Mouse (Mus musculus): ENCODE measurements around the gene Pheta1. TPM values are rescaled to one million over a fixed set of nuclear protein-coding genes. Genes with fewer than 3 reads are reported as not detected.

The Pheta1 gene
- 14.0 and 15.2 TPM in 2 replicates for polyA plus RNA-seq (2015; fragmentation: Nextera tagmentation; extraction: Ambion mirVana)

DNA sequence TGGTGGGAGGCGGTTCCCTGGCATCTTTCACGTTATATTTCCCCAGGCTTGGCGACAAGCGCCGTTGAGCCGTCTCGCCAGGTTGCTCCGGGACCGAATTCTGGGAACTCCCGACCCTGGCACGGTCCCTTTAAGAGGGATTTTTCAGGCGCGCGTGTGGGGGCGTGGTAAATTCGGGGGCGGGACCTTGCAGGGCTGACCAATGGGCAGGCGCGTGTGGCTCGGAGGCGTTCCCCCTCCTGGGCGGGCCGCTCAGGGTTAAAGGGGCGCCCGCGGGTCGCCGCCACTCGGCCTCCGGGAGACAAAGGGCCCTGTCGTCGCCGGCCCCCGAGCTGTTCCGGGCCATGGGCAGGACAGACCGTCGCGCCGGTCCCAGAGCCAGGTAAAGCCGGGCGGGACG, at the start of gene Pheta1:
Gene Pheta1, plus strand, starts transcription at position 242 of the 400 bp plus-strand sequence.
- peak; percentile 90 for DNase-seq (ENCODE audit: low spot score)

- DNase-seq (ENCODE audit: low spot score), result no peak
Observed at GRCm38 (mm10) chr5:121807186-121807585, 41.6 kb upstream of the Pheta1 start.

- no peak for DNase-seq (ENCODE audit: low spot score)
Observed at GRCm38 (mm10) chr5:121808202-121808601, 40.6 kb upstream of the Pheta1 start.

DNA sequence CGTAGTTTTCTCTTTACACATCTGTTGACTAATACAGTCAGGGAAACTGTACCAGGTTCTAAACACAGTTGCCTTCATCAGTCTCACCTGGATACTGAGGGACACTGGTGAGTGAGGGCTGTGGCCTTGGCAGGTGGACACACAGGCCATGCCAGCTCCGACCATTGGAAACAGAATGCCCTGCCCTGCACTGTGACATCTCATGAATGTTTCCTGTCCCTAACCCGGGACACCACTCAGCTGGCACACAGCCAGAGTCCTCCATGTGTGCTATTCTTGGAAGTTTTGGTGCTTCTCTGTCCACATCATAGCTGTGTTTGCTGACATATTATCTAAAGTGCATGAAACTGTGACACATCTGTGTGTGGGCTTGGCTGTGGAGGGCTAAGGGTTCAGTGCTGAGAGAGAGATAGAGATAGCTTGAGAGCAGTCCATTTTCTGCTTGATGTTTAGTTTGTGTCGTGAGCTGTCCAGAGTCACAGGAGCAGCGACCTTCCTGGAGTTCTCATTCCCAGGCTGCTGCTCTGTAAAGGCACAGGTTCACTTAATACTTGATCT, 39.0 kb upstream of the Pheta1 start:
- DNase-seq (ENCODE audit: low spot score), result no peak

DNA sequence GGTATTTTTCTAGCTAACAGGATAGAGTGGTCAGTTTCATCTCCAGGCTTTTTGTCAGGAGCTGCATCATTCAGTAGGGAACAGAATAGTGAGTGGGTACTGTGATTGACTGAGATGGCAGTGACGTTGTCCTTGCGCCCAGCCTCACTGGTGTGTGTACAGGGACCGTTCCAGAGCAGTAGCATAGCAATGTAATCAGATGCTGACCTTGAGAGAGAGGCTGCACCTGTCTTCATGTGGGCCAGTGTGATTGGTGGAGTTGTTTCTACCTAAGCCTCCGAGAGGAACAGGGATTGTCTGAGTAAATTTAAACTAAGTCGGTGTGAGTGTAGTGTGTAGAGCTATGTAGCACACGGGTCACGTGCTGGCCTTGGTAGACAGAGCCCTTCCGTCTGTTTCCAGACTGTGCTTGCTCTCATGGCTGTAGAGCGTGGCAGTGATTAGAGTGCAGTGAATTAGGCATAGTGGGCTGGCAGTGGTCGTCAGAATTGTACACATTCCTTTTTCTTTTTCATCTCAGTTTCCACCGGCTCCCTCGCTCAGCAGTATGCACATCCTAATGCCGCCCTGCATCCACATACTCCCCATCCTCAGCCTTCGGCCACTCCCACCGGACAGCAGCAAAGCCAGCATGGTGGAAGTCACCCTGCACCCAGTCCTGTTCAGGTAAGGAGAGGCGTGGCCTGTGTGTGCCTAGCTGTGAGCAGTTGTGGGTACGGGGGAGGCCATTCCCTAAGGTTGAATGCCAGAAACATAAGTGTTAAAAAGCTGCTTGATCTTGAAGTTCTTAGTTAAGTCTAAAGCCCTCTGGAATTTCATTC, 38.2 kb upstream of the Pheta1 start:
- no peak for DNase-seq (ENCODE audit: low spot score)

GRCm38 (mm10) chr5:121811485-121811931, 37.3 kb upstream of the Pheta1 start:
- DNase-seq (ENCODE audit: low spot score), result peak; percentile 31

GRCm38 (mm10) chr5:121812526-121813243, 36.1 kb upstream of the Pheta1 start:
- no peak for DNase-seq (ENCODE audit: low spot score)

- no peak for DNase-seq (ENCODE audit: low spot score)
Observed at GRCm38 (mm10) chr5:121813744-121814143, 35.0 kb upstream of the Pheta1 start.

DNA sequence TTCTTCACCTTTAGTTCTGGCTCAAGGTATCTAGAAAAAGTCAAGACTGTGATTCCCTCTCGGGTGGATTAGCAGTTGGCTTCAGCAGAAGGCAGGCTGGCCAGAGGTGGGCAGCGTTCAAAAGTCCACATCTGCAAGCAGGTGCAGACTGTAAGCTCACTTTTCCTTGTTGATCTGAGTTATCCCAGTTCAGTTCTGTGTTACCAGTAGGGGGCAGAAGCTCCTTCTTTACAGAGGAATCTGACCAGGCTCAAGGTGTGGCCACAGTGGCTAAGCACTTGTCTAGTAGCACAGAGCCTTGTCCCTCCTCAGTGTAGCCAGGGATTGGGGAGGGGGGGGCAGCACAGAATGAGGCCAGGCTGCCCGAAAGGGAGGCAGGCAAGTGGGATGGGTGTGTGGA, 33.7 kb upstream of the Pheta1 start:
- peak; percentile 27 for DNase-seq (ENCODE audit: low spot score)

DNA sequence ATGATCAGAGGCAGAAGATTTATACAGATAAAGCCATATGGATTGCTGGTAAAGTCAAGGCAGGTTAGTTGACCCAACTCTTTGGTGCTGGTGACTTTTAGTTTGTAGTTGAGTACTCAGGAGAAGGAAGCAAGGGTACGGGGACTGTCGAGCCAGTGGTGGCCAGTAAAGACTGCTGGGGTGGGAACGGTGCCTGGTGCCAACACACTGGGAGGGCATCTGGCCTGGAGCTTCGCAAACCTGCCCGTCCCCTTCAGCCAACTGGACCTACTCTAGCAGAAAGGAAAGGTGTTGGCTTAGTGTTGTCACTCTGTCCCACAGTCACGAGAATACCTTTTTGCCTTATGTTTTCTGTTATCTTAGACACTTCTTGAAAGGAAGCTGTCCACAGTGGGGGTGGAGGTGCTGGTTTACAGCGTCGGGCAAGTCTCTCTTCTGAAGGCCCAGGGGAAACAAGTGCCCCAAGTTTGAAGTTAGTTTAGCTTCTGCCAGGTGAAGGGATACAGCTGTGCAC, 32.9 kb upstream of the Pheta1 start:
- DNase-seq (ENCODE audit: low spot score), result no peak

DNA sequence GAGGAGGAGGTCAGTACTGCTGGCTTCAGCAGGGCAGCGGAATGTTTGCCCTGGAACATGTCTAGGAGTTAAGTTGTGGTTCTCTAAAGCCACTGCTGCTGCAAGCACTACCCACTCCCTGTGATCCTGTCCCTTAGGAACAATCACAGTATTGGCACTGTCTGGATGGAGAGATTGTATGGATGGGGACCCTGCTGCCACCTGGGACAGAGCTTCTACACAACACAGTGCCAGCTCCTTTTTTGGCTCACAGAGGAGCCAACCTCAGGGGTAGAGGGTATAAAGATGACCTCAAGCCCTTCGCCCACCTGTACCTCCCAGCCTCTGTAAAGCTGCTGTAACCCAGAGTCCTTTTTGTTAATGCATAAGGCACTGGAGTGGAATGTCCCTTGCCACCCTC, 32.2 kb upstream of the Pheta1 start:
- DNase-seq (ENCODE audit: low spot score), result no peak

- DNase-seq (ENCODE audit: low spot score), result no peak
Observed at GRCm38 (mm10) chr5:121817551-121817950, 31.2 kb upstream of the Pheta1 start.

DNA sequence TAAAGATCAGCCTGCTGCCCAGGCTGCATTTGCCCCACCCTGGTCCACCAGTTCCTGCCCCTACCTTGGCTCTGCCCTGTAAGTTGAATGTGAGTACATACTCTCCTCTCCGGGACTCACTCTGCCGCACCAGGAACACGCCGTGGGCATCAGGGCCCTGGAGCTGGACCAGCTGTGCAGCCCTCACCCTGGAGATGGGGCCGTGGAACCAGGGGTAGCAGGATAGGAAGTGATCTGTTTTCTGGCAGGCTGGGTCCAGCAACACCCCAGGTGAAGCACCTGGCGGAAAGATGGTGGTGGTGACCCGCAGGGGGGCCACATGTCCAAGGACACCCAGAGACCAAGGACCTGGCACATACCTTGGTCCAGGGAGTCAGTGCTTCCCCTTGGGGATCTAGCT, 30.4 kb upstream of the Pheta1 start:
- no peak for DNase-seq (ENCODE audit: low spot score)

DNA sequence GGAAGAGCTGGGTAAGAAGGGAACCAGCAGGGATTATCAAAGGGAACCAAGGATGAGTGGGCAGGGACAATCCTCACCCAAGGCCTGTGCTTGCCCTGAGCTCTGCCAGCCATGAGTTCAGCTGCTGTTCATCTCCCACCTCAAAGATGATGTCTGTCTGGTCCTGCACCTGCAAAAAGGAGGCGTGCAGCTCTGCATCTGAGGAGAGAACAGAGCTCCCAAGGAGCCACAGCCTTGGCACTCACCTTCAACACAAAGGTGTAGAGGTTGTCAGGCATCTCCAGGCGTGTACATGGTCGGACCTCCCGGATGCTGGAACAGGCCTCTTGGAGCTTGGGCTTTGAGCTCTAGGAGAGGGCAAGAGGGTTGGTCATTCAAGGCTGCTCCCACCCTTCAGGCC, 29.9 kb upstream of the Pheta1 start:
- DNase-seq (ENCODE audit: low spot score), result no peak

GRCm38 (mm10) chr5:121819559-121819958, 29.2 kb upstream of the Pheta1 start:
- no peak for DNase-seq (ENCODE audit: low spot score)

- DNase-seq (ENCODE audit: low spot score), result no peak
Observed at GRCm38 (mm10) chr5:121820161-121820560, 28.6 kb upstream of the Pheta1 start.

DNA sequence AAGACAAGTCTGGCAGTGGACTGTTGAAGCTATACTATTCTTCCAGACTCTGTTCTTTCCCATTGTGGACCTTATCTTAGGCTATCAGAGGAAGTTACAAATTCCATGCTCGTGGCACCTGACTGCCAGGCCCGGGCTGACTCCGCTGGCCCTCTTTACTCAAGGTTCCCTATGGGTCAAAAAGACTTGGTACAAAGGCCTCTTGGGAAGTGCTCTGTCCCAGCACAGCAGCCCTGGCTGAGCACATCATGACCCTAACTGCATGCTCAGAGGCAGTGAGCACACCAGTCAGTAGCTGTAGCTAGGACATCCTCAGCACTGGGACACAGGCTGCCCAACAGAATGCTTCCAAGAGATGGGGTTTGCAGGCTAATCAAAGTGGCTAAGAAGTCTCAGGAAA, 28.1 kb upstream of the Pheta1 start:
- no peak for DNase-seq (ENCODE audit: low spot score)

- DNase-seq (ENCODE audit: low spot score), result no peak
Observed at GRCm38 (mm10) chr5:121821116-121821515, 27.7 kb upstream of the Pheta1 start.

GRCm38 (mm10) chr5:121821552-121821951, 27.2 kb upstream of the Pheta1 start:
- no peak for DNase-seq (ENCODE audit: low spot score)

DNA sequence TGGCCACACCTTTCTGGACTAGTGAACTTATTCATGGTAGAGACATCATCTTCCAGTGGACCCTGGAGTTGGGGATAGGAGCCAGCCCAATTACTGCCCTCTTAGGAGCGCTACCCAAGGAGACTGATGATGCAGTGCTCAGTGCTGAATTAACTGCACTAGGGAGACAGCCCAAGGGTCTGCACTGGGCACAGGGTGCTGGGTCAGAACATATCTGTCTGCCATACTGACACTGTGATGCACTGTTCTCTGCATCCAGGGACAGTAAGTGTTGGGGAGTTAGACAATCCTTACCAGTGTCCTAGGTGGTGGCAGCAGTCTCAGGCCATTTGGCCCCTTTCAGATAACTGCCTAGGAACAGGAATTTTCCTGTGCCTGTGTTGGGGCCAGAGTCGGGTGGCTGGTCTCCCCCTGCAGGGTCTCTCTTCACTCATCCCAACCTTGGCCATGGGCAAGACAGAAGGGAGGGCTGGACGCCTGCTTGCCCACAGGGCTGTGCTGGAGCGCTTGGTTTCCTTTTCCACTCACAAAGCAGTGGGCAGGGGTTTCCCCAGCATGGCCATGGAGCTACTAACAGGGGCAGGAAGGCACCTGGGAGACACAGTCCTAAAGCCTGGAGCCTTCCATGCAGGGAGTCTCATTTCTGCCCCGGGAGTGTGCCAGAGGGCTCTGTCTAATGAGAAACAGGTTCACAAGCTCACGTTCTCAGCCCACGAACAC, 25.8 kb upstream of the Pheta1 start:
- no peak for DNase-seq (ENCODE audit: low spot score)

DNA sequence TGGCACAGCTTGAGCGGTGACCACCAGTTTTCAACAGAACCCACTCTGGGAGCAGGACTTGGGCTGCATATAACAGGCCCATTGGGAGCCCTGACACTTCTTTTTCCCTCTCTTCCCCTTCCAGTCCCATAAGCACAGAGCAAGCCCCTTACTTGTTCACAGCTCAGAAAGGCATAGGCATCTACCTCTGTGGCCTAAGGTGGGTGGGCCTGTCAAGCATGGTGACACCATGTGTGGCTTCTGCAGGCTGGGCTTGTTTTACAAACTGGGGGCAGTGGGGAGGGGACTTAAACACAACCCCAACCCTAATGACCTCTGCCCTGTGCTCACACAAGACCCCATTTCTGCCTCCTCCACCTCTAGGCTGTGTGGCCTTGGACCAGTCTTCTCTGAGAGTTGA, 25.1 kb upstream of the Pheta1 start:
- no peak for DNase-seq (ENCODE audit: low spot score)

Measured in thymus, postnatal 0 days (tissue).